Mouse (Mus musculus): ENCODE data around the gene Slco4a1.

The Slco4a1 gene

GRCm38 (mm10) chr2:180449007-180449406, 7.0 kb upstream of the Slco4a1 start:
- no peak for DNase-seq

GRCm38 (mm10) chr2:180450529-180450928, 5.5 kb upstream of the Slco4a1 start:
- DNase-seq = no peak

- no peak for DNase-seq
Measured at GRCm38 (mm10) chr2:180456705-180457104, 660 bp downstream of the Slco4a1 start.

- no peak for DNase-seq
Measured at GRCm38 (mm10) chr2:180457680-180458079, 1.6 kb downstream of the Slco4a1 start.

GRCm38 (mm10) chr2:180459437-180459836, 3.4 kb downstream of the Slco4a1 start:
- no peak for DNase-seq

- no peak for DNase-seq
Measured at GRCm38 (mm10) chr2:180460801-180461200, 4.8 kb downstream of the Slco4a1 start.

GRCm38 (mm10) chr2:180462593-180462992, 6.5 kb downstream of the Slco4a1 start:
- no peak for DNase-seq

GRCm38 (mm10) chr2:180466505-180466904, 10.5 kb downstream of the Slco4a1 start:
- no peak for DNase-seq

GRCm38 (mm10) chr2:180468871-180469270, 12.8 kb downstream of the Slco4a1 start:
- no peak for DNase-seq

- DNase-seq = no peak
Measured at GRCm38 (mm10) chr2:180469768-180470167, 13.7 kb downstream of the Slco4a1 start.

GRCm38 (mm10) chr2:180472306-180473079, 16.4 kb downstream of the Slco4a1 start:
- DNase-seq = no peak

GRCm38 (mm10) chr2:180473080-180473440, 17.0 kb downstream of the Slco4a1 start:
- no peak for DNase-seq

- no peak for DNase-seq
Measured at GRCm38 (mm10) chr2:180474864-180475263, 18.8 kb downstream of the Slco4a1 start.

- no peak for DNase-seq
Measured at GRCm38 (mm10) chr2:180482274-180482673, 26.2 kb downstream of the Slco4a1 start.

GRCm38 (mm10) chr2:180484882-180485281, 28.8 kb downstream of the Slco4a1 start:
- no peak for DNase-seq

GRCm38 (mm10) chr2:180485306-180485705, 29.3 kb downstream of the Slco4a1 start:
- no peak for DNase-seq

GRCm38 (mm10) chr2:180488210-180488751, 32.2 kb downstream of the Slco4a1 start:
- no peak for DNase-seq

GRCm38 (mm10) chr2:180495906-180496305, 39.9 kb downstream of the Slco4a1 start:
- no peak for DNase-seq

- no peak for DNase-seq
Measured at GRCm38 (mm10) chr2:180499741-180500140, 43.7 kb downstream of the Slco4a1 start, which contains the start of gene Ntsr1. TSS of gene Ntsr1 (plus strand) at chr2:180499976.

GRCm38 (mm10) chr2:180500726-180501125, 44.7 kb downstream of the Slco4a1 start:
- no peak for DNase-seq

GRCm38 (mm10) chr2:180501217-180501967, 45.3 kb downstream of the Slco4a1 start:
- DNase-seq = no peak

- DNase-seq = no peak
Measured at GRCm38 (mm10) chr2:180506281-180506680, 50.2 kb downstream of the Slco4a1 start.

GRCm38 (mm10) chr2:180508455-180509115, 52.5 kb downstream of the Slco4a1 start:
- DNase-seq = no peak
